Mouse (Mus musculus) embryo, embryonic 10.5 days (tissue): ENCODE data around the gene Map4.
A peak's percentile ranks its signal among the peaks of the same experiment; 100 is the strongest.
"Not testable (repeated sequence)": the region's sequence is repeated elsewhere in the genome, so short reads cannot be mapped to it uniquely, and the experiment has no call there.

ENCODE experiments used
- DNase-seq: peaks from one replicate; pipeline ENCODE4 v3.0.0-alpha.2; 2015; ENCODE audit warnings: low spot score

The Map4 gene

GRCm38 (mm10) chr9:110064641-110065040, 133.4 kb downstream of the Map4 start:
- DNase-seq = no peak

- no peak for DNase-seq
Measured at GRCm38 (mm10) chr9:110068745-110069144, 137.5 kb downstream of the Map4 start.

- no peak for DNase-seq
Measured at GRCm38 (mm10) chr9:110070358-110070757, 139.1 kb downstream of the Map4 start.

- DNase-seq = no peak
Measured at GRCm38 (mm10) chr9:110071011-110071410, 139.8 kb downstream of the Map4 start.

GRCm38 (mm10) chr9:110071843-110072242, 140.6 kb downstream of the Map4 start:
- DNase-seq = peak; percentile 87

GRCm38 (mm10) chr9:110076468-110076867, 145.2 kb downstream of the Map4 start:
- DNase-seq = not testable (repeated sequence)

- DNase-seq = no peak
Measured at GRCm38 (mm10) chr9:110081066-110081465, 149.8 kb downstream of the Map4 start.

- no peak for DNase-seq
Measured at GRCm38 (mm10) chr9:110084201-110084964, 153.1 kb downstream of the Map4 start.

GRCm38 (mm10) chr9:110085693-110086092, 154.4 kb downstream of the Map4 start:
- DNase-seq = no peak

- DNase-seq = no peak
Measured at GRCm38 (mm10) chr9:110093303-110093702, 162.0 kb downstream of the Map4 start.

- DNase-seq = no peak
Measured at GRCm38 (mm10) chr9:110094761-110095160, 163.5 kb downstream of the Map4 start.

- DNase-seq = no peak
Measured at GRCm38 (mm10) chr9:110097791-110098190, 166.5 kb downstream of the Map4 start.

- peak; percentile 96 for DNase-seq
Measured at GRCm38 (mm10) chr9:110100627-110101600, 169.7 kb downstream of the Map4 start.

- no peak for DNase-seq
Measured at GRCm38 (mm10) chr9:110116353-110116976, 185.2 kb downstream of the Map4 start.

- DNase-seq = peak; percentile 93
Measured at GRCm38 (mm10) chr9:110116977-110117778, 185.9 kb downstream of the Map4 start, which contains the start of gene Smarcc1. Smarcc1 (plus strand) TSS chr9:110117708.

GRCm38 (mm10) chr9:110117779-110118139, 186.5 kb downstream of the Map4 start, which contains the start of gene Dhx30:
Dhx30 (minus strand) TSS chr9:110117830.
- no peak for DNase-seq

GRCm38 (mm10) chr9:110118249-110118648, 187.0 kb downstream of the Map4 start:
- no peak for DNase-seq

GRCm38 (mm10) chr9:110121424-110121823, 190.2 kb downstream of the Map4 start:
- no peak for DNase-seq

- DNase-seq = no peak
Measured at GRCm38 (mm10) chr9:110123322-110123721, 192.1 kb downstream of the Map4 start.

- DNase-seq = not testable (repeated sequence)
Measured at GRCm38 (mm10) chr9:110124008-110124540, 192.8 kb downstream of the Map4 start.

- DNase-seq = peak; percentile 36
Measured at GRCm38 (mm10) chr9:110130896-110131524, 199.8 kb downstream of the Map4 start.
